Mouse (Mus musculus): ENCODE measurements around the gene Mcat. TPM values are rescaled to one million over a fixed set of nuclear protein-coding genes. Genes with fewer than 3 reads are reported as not detected.

Mcat gene
- polyA plus RNA-seq, 1 experiment from 2014 or later, result 43.1 TPM

- TF ChIP-seq CTCF (IDR thresholded peaks at IDR 0.05; ENCODE audit: low read depth), result no peak
- H3K4me3 ChIP-seq (ENCODE audit: low read depth, low read length), result no peak overlapping the region
- no peak overlapping the region for H3K27ac ChIP-seq (ENCODE audit: low read depth)
- DNase-seq (no peak), ATAC-seq (ENCODE audit: insufficient read depth) (no peak)
- H3K4me2 ChIP-seq, result no peak overlapping the region
- no peaks in the 10 kb centered on the region for H3K9me3 ChIP-seq (ENCODE audit: low read depth, low read length)
- WGBS, result 91% methylated on average over 5 of the region's 5 CpGs
- peaks cover 5% of the 10 kb centered on the region; the same call in 1 of the 2 replicates for H3K4me1 ChIP-seq (ENCODE audit: insufficient read depth)
- no peak overlapping the region for H3K9ac ChIP-seq
- H3K27me3 ChIP-seq (ENCODE audit: insufficient read depth, low read length), result no peaks in the 10 kb centered on the region
- no peaks in the 10 kb centered on the region for H3K36me3 ChIP-seq (ENCODE audit: insufficient read depth)
Measured at GRCm38 (mm10) chr15:83568544-83568943, 5.0 kb upstream of the Mcat start.

- Histone ChIP-seq H3K27me3 (ENCODE audit: insufficient read depth, low read length) (no peaks in the 10 kb centered on the region), H3K4me2 (no peak overlapping the region), H3K9me3 (ENCODE audit: low read depth, low read length) (no peaks in the 10 kb centered on the region), H3K9ac (no peak overlapping the region), H3K4me1 (ENCODE audit: insufficient read depth) (peaks cover 8% of the 10 kb centered on the region), H3K27ac (ENCODE audit: low read depth) (no peak overlapping the region), H3K4me3 (ENCODE audit: low read depth, low read length) (no peak overlapping the region), H3K36me3 (ENCODE audit: insufficient read depth) (no peaks in the 10 kb centered on the region)
- DNase-seq (no peak), ATAC-seq (ENCODE audit: insufficient read depth) (no peak)
- 81% methylated on average over 3 of the region's 3 CpGs for WGBS
- no peak for TF ChIP-seq CTCF (IDR thresholded peaks at IDR 0.05; ENCODE audit: low read depth)
Measured at GRCm38 (mm10) chr15:83567728-83568127, 4.1 kb upstream of the Mcat start.

- Histone ChIP-seq H3K9me3 (ENCODE audit: low read depth, low read length) (no peaks in the 10 kb centered on the region), H3K4me2 (no peak overlapping the region), H3K9ac (no peak overlapping the region), H3K27ac (ENCODE audit: low read depth) (no peak overlapping the region), H3K27me3 (ENCODE audit: insufficient read depth, low read length) (no peaks in the 10 kb centered on the region), H3K36me3 (ENCODE audit: insufficient read depth) (no peaks in the 10 kb centered on the region), H3K4me1 (ENCODE audit: insufficient read depth) (peaks cover 11% of the 10 kb centered on the region), H3K4me3 (ENCODE audit: low read depth, low read length) (no peak overlapping the region)
- WGBS, result 68% methylated on average over 5 of the region's 5 CpGs
- DNase-seq (no peak), ATAC-seq (ENCODE audit: insufficient read depth) (no peak)
- no peak for TF ChIP-seq CTCF (IDR thresholded peaks at IDR 0.05; ENCODE audit: low read depth)
Measured at GRCm38 (mm10) chr15:83566006-83566405, 2.4 kb upstream of the Mcat start.

GRCm38 (mm10) chr15:83565434-83565833 is 1.8 kb upstream of the Mcat start:
- H3K36me3 ChIP-seq (ENCODE audit: insufficient read depth), result no peaks in the 10 kb centered on the region
- no peak overlapping the region for H3K9ac ChIP-seq
- H3K4me3 ChIP-seq (ENCODE audit: low read depth, low read length), result no peak overlapping the region
- no peak for TF ChIP-seq CTCF (IDR thresholded peaks at IDR 0.05; ENCODE audit: low read depth)
- no peak overlapping the region for H3K27ac ChIP-seq (ENCODE audit: low read depth)
- no peak overlapping the region for H3K4me2 ChIP-seq
- peaks cover 11% of the 10 kb centered on the region for H3K4me1 ChIP-seq (ENCODE audit: insufficient read depth)
- 82% methylated on average over 3 of the region's 3 CpGs for WGBS
- no peak for ATAC-seq (ENCODE audit: insufficient read depth)
- H3K27me3 ChIP-seq (ENCODE audit: insufficient read depth, low read length), result no peaks in the 10 kb centered on the region
- no peak for DNase-seq
- H3K9me3 ChIP-seq (ENCODE audit: low read depth, low read length), result no peaks in the 10 kb centered on the region

GRCm38 (mm10) chr15:83563857-83564651 is 467 bp upstream of the Mcat start:
- Histone ChIP-seq H3K27ac (ENCODE audit: low read depth) (peak overlapping the region; percentile 51; the same call in 1 of the 2 replicates), H3K27me3 (ENCODE audit: insufficient read depth, low read length) (no peaks in the 10 kb centered on the region), H3K4me1 (ENCODE audit: insufficient read depth) (peaks cover 11% of the 10 kb centered on the region), H3K9me3 (ENCODE audit: low read depth, low read length) (no peaks in the 10 kb centered on the region), H3K4me3 (ENCODE audit: low read depth, low read length) (peak overlapping the region; percentile 58), H3K36me3 (ENCODE audit: insufficient read depth) (no peaks in the 10 kb centered on the region), H3K9ac (peak overlapping the region; percentile 59), H3K4me2 (peak overlapping the region; percentile 100)
- DNase-seq (peak; percentile 77), ATAC-seq (ENCODE audit: insufficient read depth) (peak; percentile 47)
- WGBS, result 2% methylated on average over 27 of the region's 27 CpGs
- TF ChIP-seq CTCF (IDR thresholded peaks at IDR 0.05; ENCODE audit: low read depth), result 0 out of 2 replicates have a peak, but pooled peaks have one; percentile 2

- no peak overlapping the region for H3K27ac ChIP-seq (ENCODE audit: low read depth)
- H3K9ac ChIP-seq, result peak overlapping the region; percentile 59; the same call in 1 of the 2 replicates
- peak overlapping the region; percentile 100 for H3K4me2 ChIP-seq
- no peaks in the 10 kb centered on the region for H3K27me3 ChIP-seq (ENCODE audit: insufficient read depth, low read length)
- ATAC-seq (ENCODE audit: insufficient read depth), result peak; percentile 67
- DNase-seq, result peak; percentile 88
- peak overlapping the region; percentile 58 for H3K4me3 ChIP-seq (ENCODE audit: low read depth, low read length)
- H3K4me1 ChIP-seq (ENCODE audit: insufficient read depth), result peaks cover 11% of the 10 kb centered on the region
- 34% methylated on average over 15 of the region's 15 CpGs for WGBS
- H3K36me3 ChIP-seq (ENCODE audit: insufficient read depth), result no peaks in the 10 kb centered on the region
- no peak for TF ChIP-seq CTCF (IDR thresholded peaks at IDR 0.05; ENCODE audit: low read depth)
- H3K9me3 ChIP-seq (ENCODE audit: low read depth, low read length), result no peaks in the 10 kb centered on the region
Measured at GRCm38 (mm10) chr15:83562626-83563270, 839 bp downstream of the Mcat start.

- Histone ChIP-seq H3K4me1 (ENCODE audit: insufficient read depth) (peaks cover 11% of the 10 kb centered on the region), H3K36me3 (ENCODE audit: insufficient read depth) (no peaks in the 10 kb centered on the region), H3K4me3 (ENCODE audit: low read depth, low read length) (no peak overlapping the region), H3K4me2 (no peak overlapping the region), H3K9me3 (ENCODE audit: low read depth, low read length) (no peaks in the 10 kb centered on the region), H3K9ac (no peak overlapping the region), H3K27ac (ENCODE audit: low read depth) (no peak overlapping the region), H3K27me3 (ENCODE audit: insufficient read depth, low read length) (no peaks in the 10 kb centered on the region)
- ATAC-seq (ENCODE audit: insufficient read depth) (no peak), DNase-seq (no peak)
- TF ChIP-seq CTCF (IDR thresholded peaks at IDR 0.05; ENCODE audit: low read depth), result no peak
- WGBS, result 47% methylated on average over 5 of the region's 5 CpGs
Measured at GRCm38 (mm10) chr15:83560941-83561477, 2.6 kb downstream of the Mcat start.

All from lung, embryonic 14.5 days (tissue).